Mouse (Mus musculus): Measurements from ENCODE around the gene 1700122O11Rik. TPM values are rescaled to one million over a fixed set of nuclear protein-coding genes. Genes with fewer than 3 reads are reported as not detected.

1700122O11Rik gene
- polyA plus RNA-seq (2012; rRNA removed) = 19.1 and 19.7 TPM in 2 replicates

- Histone ChIP-seq H3K4me1 (ENCODE audit: control insufficient read depth, insufficient read depth, low read length) (peaks cover 3% of the 10 kb centered on the region; the same call in 1 of the 2 replicates), H3K27ac (ENCODE audit: control insufficient read depth, insufficient read depth, low read depth, low read length) (no peak within 1 kb of the TSS), H3K27me3 (ENCODE audit: control insufficient read depth, insufficient read depth, low read length) (no peaks in the 10 kb centered on the region; the same call in 1 of the 2 replicates), H3K36me3 (ENCODE audit: control insufficient read depth, insufficient read depth, low read length) (no peaks in the 10 kb centered on the region), H3K4me3 (ENCODE audit: control insufficient read depth, low read depth, low read length) (peak within 1 kb of the TSS; percentile 69)
- no peak for TF ChIP-seq POLR2A (IDR thresholded peaks at IDR 0.05; ENCODE audit: control insufficient read depth, low read depth, low read length)
- no peak for TF ChIP-seq CTCF (IDR thresholded peaks at IDR 0.05; ENCODE audit: control insufficient read depth, insufficient read depth, insufficient replicate concordance, low read depth, low read length)
These were observed at the start of gene 1700122O11Rik for GRCm38 (mm10) chr17:48038193-48038592. Gene 1700122O11Rik, minus strand, starts transcription at chr17:48038293.

- no peaks in the 10 kb centered on the region for H3K4me1 ChIP-seq (ENCODE audit: control insufficient read depth, insufficient read depth, low read length)
- H3K27ac ChIP-seq (ENCODE audit: control insufficient read depth, insufficient read depth, low read depth, low read length) = no peak overlapping the region
- H3K4me3 ChIP-seq (ENCODE audit: control insufficient read depth, low read depth, low read length) = no peak overlapping the region
- H3K27me3 ChIP-seq (ENCODE audit: control insufficient read depth, insufficient read depth, low read length) = no peaks in the 10 kb centered on the region
- no peaks in the 10 kb centered on the region for H3K36me3 ChIP-seq (ENCODE audit: control insufficient read depth, insufficient read depth, low read length)
- TF ChIP-seq CTCF (IDR thresholded peaks at IDR 0.05; ENCODE audit: control insufficient read depth, insufficient read depth, insufficient replicate concordance, low read depth, low read length) (no peak), POLR2A (IDR thresholded peaks at IDR 0.05; ENCODE audit: control insufficient read depth, low read depth, low read length) (no peak)
These were observed 42.5 kb upstream of the 1700122O11Rik start for GRCm38 (mm10) chr17:48080626-48081025.

DNA sequence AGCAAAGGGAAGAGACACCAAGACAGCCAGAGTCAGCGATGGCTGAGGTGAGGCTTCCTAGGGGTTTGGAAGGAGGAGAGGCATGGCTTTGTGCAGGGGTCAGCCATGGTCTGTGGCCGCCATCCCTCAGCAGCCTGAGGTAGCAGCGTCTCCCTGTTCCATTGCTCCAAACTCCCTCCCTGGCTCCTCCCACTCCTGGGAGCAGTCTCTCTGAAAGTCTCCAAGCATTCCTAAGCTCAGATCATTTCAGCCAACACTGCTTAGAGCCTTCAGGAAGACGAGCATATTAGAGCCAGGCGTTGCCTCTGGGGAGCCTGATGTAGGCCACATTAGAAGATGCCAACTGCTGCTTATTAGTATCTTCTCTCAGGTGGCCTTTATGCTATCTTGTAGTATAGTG is 29.6 kb upstream of the 1700122O11Rik start:
- no peaks in the 10 kb centered on the region for H3K27me3 ChIP-seq (ENCODE audit: control insufficient read depth, insufficient read depth, low read length)
- no peak overlapping the region for H3K27ac ChIP-seq (ENCODE audit: control insufficient read depth, insufficient read depth, low read depth, low read length)
- no peaks in the 10 kb centered on the region for H3K4me1 ChIP-seq (ENCODE audit: control insufficient read depth, insufficient read depth, low read length)
- TF ChIP-seq POLR2A (IDR thresholded peaks at IDR 0.05; ENCODE audit: control insufficient read depth, low read depth, low read length) (no peak), CTCF (IDR thresholded peaks at IDR 0.05; ENCODE audit: control insufficient read depth, insufficient read depth, insufficient replicate concordance, low read depth, low read length) (no peak)
- H3K36me3 ChIP-seq (ENCODE audit: control insufficient read depth, insufficient read depth, low read length) = no peaks in the 10 kb centered on the region
- no peak overlapping the region for H3K4me3 ChIP-seq (ENCODE audit: control insufficient read depth, low read depth, low read length)

DNA sequence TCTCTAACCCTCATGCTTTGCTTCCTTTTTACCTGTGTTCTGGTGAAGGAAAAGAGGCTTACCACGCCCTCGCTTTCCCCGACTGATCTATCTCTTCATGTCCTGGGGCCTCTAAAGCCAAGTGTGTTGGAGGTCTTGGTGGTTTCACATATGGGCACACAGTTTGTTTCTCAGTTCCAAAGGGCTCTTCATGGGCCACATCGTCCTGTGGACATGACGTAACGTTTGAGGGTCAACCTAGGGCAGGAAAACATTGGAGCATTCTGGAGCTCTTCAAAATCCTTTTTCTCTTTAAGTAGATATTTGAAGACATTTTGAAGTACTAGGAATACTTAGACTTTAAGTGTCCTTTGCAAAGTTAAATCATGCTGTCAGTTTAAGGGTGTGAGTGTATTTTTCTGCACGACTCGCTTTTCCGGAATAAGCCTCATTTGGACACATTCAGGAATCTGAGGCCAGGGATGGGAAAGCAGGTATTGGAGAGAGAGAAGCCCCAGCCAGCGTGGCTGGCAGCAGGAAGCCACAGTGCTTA is 29.1 kb upstream of the 1700122O11Rik start:
- H3K36me3 ChIP-seq (ENCODE audit: control insufficient read depth, insufficient read depth, low read length) = no peaks in the 10 kb centered on the region
- TF ChIP-seq CTCF (IDR thresholded peaks at IDR 0.05; ENCODE audit: control insufficient read depth, insufficient read depth, insufficient replicate concordance, low read depth, low read length) (no peak), POLR2A (IDR thresholded peaks at IDR 0.05; ENCODE audit: control insufficient read depth, low read depth, low read length) (no peak)
- no peaks in the 10 kb centered on the region for H3K4me1 ChIP-seq (ENCODE audit: control insufficient read depth, insufficient read depth, low read length)
- H3K27ac ChIP-seq (ENCODE audit: control insufficient read depth, insufficient read depth, low read depth, low read length) = no peak overlapping the region
- H3K27me3 ChIP-seq (ENCODE audit: control insufficient read depth, insufficient read depth, low read length) = no peaks in the 10 kb centered on the region
- H3K4me3 ChIP-seq (ENCODE audit: control insufficient read depth, low read depth, low read length) = no peak overlapping the region

GRCm38 (mm10) chr17:48065081-48065501 is 27.0 kb upstream of the 1700122O11Rik start:
- Histone ChIP-seq H3K27me3 (ENCODE audit: control insufficient read depth, insufficient read depth, low read length) (no peaks in the 10 kb centered on the region), H3K36me3 (ENCODE audit: control insufficient read depth, insufficient read depth, low read length) (no peaks in the 10 kb centered on the region), H3K27ac (ENCODE audit: control insufficient read depth, insufficient read depth, low read depth, low read length) (no peak overlapping the region), H3K4me1 (ENCODE audit: control insufficient read depth, insufficient read depth, low read length) (no peaks in the 10 kb centered on the region), H3K4me3 (ENCODE audit: control insufficient read depth, low read depth, low read length) (no peak overlapping the region)
- TF ChIP-seq CTCF (IDR thresholded peaks at IDR 0.05; ENCODE audit: control insufficient read depth, insufficient read depth, insufficient replicate concordance, low read depth, low read length) = no peak
- no peak for TF ChIP-seq POLR2A (IDR thresholded peaks at IDR 0.05; ENCODE audit: control insufficient read depth, low read depth, low read length)

DNA sequence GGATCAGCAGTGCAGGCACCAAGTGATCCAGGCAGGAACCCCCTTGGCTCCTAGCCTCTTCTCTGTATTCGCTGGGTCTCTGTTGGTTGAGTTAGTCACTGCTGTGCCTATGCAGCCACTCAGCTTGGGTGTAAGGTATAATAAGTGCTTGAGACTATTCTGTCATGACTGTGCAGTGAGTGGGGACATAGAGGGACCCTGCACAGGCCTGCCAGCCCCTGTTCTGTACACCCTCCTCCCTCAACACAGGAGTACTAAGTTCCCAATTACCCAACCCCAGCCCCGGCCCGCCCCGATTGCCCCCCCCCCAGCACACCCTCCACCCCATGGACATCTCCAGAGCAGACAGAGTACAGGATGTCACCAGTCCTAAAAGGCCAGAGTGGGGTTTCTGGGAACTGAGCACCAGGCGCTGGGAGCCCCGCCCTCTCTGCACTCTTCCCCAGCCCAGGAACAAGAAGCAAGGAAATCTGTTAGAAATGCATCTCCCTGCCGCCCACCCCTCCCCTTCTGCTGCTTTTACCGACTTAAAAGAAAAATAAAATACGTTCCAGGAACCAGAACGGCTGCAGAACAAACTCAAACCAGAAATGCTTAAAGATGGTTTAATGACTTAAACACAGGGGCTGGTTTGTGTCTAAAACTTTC is 26.2 kb upstream of the 1700122O11Rik start:
- Histone ChIP-seq H3K36me3 (ENCODE audit: control insufficient read depth, insufficient read depth, low read length) (no peaks in the 10 kb centered on the region), H3K4me3 (ENCODE audit: control insufficient read depth, low read depth, low read length) (no peak overlapping the region), H3K4me1 (ENCODE audit: control insufficient read depth, insufficient read depth, low read length) (no peaks in the 10 kb centered on the region), H3K27me3 (ENCODE audit: control insufficient read depth, insufficient read depth, low read length) (no peaks in the 10 kb centered on the region), H3K27ac (ENCODE audit: control insufficient read depth, insufficient read depth, low read depth, low read length) (no peak overlapping the region)
- no peak for TF ChIP-seq POLR2A (IDR thresholded peaks at IDR 0.05; ENCODE audit: control insufficient read depth, low read depth, low read length)
- TF ChIP-seq CTCF (IDR thresholded peaks at IDR 0.05; ENCODE audit: control insufficient read depth, insufficient read depth, insufficient replicate concordance, low read depth, low read length) = no peak

- Histone ChIP-seq H3K4me1 (ENCODE audit: control insufficient read depth, insufficient read depth, low read length) (no peaks in the 10 kb centered on the region), H3K27ac (ENCODE audit: control insufficient read depth, insufficient read depth, low read depth, low read length) (no peak overlapping the region), H3K4me3 (ENCODE audit: control insufficient read depth, low read depth, low read length) (no peak overlapping the region), H3K36me3 (ENCODE audit: control insufficient read depth, insufficient read depth, low read length) (no peaks in the 10 kb centered on the region), H3K27me3 (ENCODE audit: control insufficient read depth, insufficient read depth, low read length) (no peaks in the 10 kb centered on the region)
- no peak for TF ChIP-seq POLR2A (IDR thresholded peaks at IDR 0.05; ENCODE audit: control insufficient read depth, low read depth, low read length)
- TF ChIP-seq CTCF (IDR thresholded peaks at IDR 0.05; ENCODE audit: control insufficient read depth, insufficient read depth, insufficient replicate concordance, low read depth, low read length) = no peak
These were observed 19.3 kb upstream of the 1700122O11Rik start for GRCm38 (mm10) chr17:48057382-48057781.

All from testis, adult 2 months (tissue).